Mouse (Mus musculus) embryonic facial prominence, embryonic 15.5 days (tissue): ENCODE data around the gene Sh3glb1. TPM values are rescaled to one million over a fixed set of nuclear protein-coding genes. Genes with fewer than 3 reads are reported as not detected.

Experiments
- ATAC-seq: fragments of 200-750 bp; cut with Nextera tagmentation; 2 replicates; pipeline ENCODE4 v1.8.0; 2017; ENCODE audit warnings: low read depth, moderate TSS enrichment; ENCODE audit not compliant: insufficient number of reproducible peaks, low FRiP score, low TSS enrichment
- H3K27ac ChIP-seq: fragments of 300-500 bp; sonication (generic); replicated peaks from 2 replicates; pipeline ENCODE4 v1.5.1; 2015; ENCODE audit warnings: mild to moderate bottlenecking, inconsistent platforms
- H3K27me3 ChIP-seq: fragments of 300-500 bp; sonication (generic); 2 replicates; pipeline ENCODE4 v1.6.1; 2015; ENCODE audit warnings: inconsistent platforms
- H3K36me3 ChIP-seq: fragments of 300-500 bp; sonication (generic); 2 replicates; pipeline ENCODE4 v1.6.1; 2015; ENCODE audit warnings: mild to moderate bottlenecking, inconsistent platforms
- H3K4me1 ChIP-seq: fragments of 300-500 bp; sonication (generic); 2 replicates; pipeline ENCODE4 v1.6.1; 2015; ENCODE audit warnings: inconsistent platforms
- H3K4me2 ChIP-seq: fragments of 300-500 bp; sonication (generic); replicated peaks from 2 replicates; pipeline ENCODE4 v1.6.1; 2015; ENCODE audit warnings: mild to moderate bottlenecking, inconsistent platforms
- H3K4me3 ChIP-seq: fragments of 300-500 bp; sonication (generic); replicated peaks from 2 replicates; pipeline ENCODE4 v1.5.1; 2015; ENCODE audit warnings: mild to moderate bottlenecking, inconsistent platforms
- H3K9ac ChIP-seq: fragments of 300-500 bp; sonication (generic); 2 replicates; pipeline ENCODE4 v1.6.1; 2015; ENCODE audit warnings: inconsistent platforms
- H3K9me3 ChIP-seq: fragments of 300-500 bp; sonication (generic); replicated peaks from 2 replicates; pipeline ENCODE4 v1.6.1; 2016; ENCODE audit warnings: inconsistent platforms
- WGBS: fragments of 180-500 bp; shearing (Covaris S2); methylation state at CpG from one replicate; pipeline ENCODE4 v1.1.7; 2015; 5-methylcytosine and 5-hydroxymethylcytosine counted together
- polyA plus RNA-seq: library from polyadenylated mRNA; unstranded; fragments of >200 nt; fragmentation: Nextera tagmentation; extraction: Ambion mirVana; gene quantifications from 2 replicates; pipeline ENCODE4 v1.2.1, GENCODE M21; 2015

Sh3glb1 gene
- polyA plus RNA-seq, 1 experiment from 2014 or later = 132 TPM

DNA sequence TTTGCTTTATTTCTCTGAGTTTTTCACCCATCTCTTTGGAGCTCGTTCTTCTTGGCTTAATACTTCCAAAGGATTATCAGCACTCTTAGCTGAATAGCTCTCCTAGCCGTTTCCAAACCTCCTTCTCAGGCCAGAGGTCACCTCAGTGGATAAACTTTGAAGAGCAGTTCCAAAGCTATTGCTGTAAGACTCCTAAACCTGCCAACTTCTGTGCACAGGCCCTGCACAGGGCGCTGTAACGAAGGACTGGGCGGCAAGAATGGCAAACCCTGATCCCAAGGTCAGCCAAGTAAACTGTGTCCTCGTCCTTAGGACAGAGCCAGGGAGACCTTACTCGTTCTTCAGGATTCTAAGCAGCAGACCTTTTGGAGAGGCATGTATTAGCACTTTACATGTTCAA lies 6.0 kb downstream of the Sh3glb1 start:
- peaks cover 17% of the 10 kb centered on the region for H3K4me1 ChIP-seq
- H3K9ac ChIP-seq = no peak overlapping the region
- H3K4me3 ChIP-seq = no peak overlapping the region
- no peaks in the 10 kb centered on the region for H3K9me3 ChIP-seq
- WGBS = 74% methylated on average over 7 of the region's 7 CpGs
- peaks cover 15% of the 10 kb centered on the region for H3K36me3 ChIP-seq
- no peak overlapping the region for H3K27ac ChIP-seq
- H3K27me3 ChIP-seq = no peaks in the 10 kb centered on the region
- ATAC-seq = no peak
- no peak overlapping the region for H3K4me2 ChIP-seq

DNA sequence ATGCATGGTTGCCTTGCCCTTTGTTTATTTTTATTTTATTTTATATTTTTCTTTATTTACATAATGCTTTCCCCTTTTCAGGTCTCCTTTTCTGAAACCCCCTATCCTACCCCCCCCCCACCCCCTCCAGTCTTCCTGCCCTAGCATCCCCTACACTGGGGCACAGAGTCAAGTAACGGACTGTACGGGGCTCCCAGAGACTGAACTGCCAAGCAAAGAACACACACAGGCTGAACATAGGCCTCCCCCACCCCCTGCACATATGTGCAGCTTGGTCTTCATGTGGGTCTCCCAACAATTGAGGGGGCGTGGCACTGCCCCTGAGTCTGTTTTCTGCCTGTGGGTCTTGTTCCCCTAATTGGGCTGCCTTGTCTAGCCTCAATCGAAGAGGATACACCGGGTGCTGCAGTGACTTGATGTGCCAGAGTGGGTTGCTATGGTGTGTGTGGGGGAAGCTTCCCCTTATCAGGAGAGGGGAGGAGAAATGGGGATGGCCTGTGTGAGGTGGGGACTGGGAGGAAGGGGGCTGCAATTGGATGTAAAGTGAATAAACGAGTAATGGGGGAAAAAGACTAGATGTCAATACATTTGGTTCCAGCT lies 8.4 kb downstream of the Sh3glb1 start:
- 79% methylated on average over 6 of the region's 6 CpGs for WGBS
- Histone ChIP-seq H3K9me3 (no peaks in the 10 kb centered on the region), H3K27ac (no peak overlapping the region), H3K4me3 (no peak overlapping the region), H3K4me1 (peaks cover 5% of the 10 kb centered on the region), H3K9ac (no peak overlapping the region), H3K36me3 (peaks cover 18% of the 10 kb centered on the region), H3K4me2 (no peak overlapping the region), H3K27me3 (no peaks in the 10 kb centered on the region)
- ATAC-seq = no peak

DNA sequence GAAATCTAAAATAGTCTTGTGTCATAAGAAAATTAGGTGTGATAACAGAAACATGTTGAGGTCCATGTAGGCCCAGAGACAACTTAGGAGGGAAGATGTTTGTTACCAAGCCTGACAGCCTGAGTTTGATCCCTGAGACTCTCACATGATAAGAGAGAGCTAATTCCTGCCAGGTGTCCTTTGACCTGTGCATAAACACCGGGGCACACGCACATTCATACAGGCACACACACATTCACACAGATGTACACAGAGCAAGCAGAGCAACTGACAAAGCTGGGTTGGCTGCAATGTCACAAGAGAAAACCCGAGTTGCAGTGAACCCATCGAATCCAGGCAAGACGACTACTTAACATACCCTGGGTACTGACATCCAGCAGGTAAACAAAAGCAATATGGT lies 11.5 kb downstream of the Sh3glb1 start:
- Histone ChIP-seq H3K27me3 (no peaks in the 10 kb centered on the region), H3K36me3 (peaks cover 25% of the 10 kb centered on the region), H3K9me3 (no peaks in the 10 kb centered on the region), H3K9ac (no peak overlapping the region), H3K4me2 (no peak overlapping the region), H3K4me3 (no peak overlapping the region), H3K4me1 (no peaks in the 10 kb centered on the region), H3K27ac (no peak overlapping the region)
- ATAC-seq = no peak
- 85% methylated on average over 5 of the region's 5 CpGs for WGBS

DNA sequence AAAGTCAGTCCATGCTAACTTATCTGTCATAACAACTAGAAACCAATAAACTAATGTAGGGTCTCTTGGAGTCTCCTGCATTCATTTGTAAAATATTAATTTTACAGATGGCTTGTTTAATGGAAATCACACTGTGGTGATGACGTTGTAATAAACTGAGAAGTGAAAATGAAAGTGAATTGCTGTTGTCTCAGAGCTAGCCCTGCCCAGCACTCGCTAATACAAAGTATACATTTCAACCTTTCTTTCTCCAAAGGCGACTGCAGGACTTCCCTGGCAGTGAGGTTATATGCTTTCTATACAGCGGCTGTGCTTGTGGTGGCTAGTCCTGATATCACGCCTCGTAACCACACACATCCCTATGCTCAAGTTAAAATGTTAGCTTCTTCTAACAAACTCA lies 16.2 kb downstream of the Sh3glb1 start:
- Histone ChIP-seq H3K27me3 (no peaks in the 10 kb centered on the region), H3K9ac (no peak overlapping the region), H3K4me1 (no peaks in the 10 kb centered on the region), H3K4me2 (no peak overlapping the region), H3K27ac (no peak overlapping the region), H3K4me3 (no peak overlapping the region), H3K9me3 (no peaks in the 10 kb centered on the region), H3K36me3 (peaks cover 16% of the 10 kb centered on the region)
- WGBS = 89% methylated on average over 6 of the region's 6 CpGs
- ATAC-seq = no peak

DNA sequence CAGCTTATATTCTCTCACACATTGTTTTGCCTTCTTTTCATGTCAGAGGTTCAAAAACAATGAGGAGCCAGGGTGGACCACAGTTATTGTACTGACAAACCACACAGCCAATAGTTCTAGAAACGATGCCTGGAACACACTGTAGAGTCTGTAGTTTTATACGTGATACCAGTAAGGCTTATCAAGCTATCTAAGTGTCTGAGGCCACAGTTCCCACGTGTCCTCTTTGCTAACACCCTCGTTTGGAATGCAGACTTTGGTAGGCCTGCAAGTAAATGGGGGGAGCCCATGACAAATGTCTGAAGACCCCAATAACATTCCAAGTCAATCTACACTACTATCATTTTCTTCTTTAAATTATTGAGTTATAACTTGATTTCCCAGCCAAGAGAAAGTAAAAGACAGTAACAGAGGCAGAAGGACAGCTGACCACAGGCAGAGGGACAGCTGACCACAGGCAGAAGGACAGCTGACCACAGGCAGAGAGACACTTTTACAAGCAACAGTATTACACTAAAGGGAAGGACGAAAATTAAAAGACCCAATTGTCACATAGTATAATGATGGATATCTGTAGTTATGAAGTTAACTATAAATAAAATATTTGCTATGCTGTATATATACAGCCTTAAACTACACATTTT lies 21.2 kb downstream of the Sh3glb1 start:
- no peak overlapping the region for H3K9ac ChIP-seq
- no peak overlapping the region for H3K27ac ChIP-seq
- H3K4me3 ChIP-seq = no peak overlapping the region
- no peak overlapping the region for H3K4me2 ChIP-seq
- 89% methylated on average over 5 of the region's 5 CpGs for WGBS
- H3K4me1 ChIP-seq = no peaks in the 10 kb centered on the region
- H3K27me3 ChIP-seq = no peaks in the 10 kb centered on the region
- no peaks in the 10 kb centered on the region for H3K9me3 ChIP-seq
- H3K36me3 ChIP-seq = peaks cover 46% of the 10 kb centered on the region
- ATAC-seq = no peak

DNA sequence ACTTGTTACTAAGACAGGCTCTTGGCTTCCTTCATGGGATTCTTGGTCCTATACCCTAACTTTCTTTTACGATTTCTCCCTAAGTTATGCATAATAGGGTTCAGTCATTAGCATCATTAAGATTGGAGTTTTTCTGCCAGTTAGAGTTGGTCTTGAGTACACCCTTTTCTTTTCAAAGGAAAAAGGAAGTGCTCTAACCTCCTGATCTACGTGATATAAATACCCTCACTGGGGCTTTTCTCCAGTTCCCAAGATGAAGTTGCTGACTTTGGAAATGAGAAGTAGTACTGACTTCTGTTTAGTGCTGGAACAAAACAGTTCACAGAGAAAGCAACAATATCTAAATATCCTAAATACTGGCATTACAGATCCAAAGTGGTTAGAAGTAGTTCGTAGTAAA lies 22.2 kb downstream of the Sh3glb1 start:
- Histone ChIP-seq H3K4me1 (no peaks in the 10 kb centered on the region), H3K9me3 (no peaks in the 10 kb centered on the region)
- WGBS = 84% methylated on average over 3 of the region's 3 CpGs

DNA sequence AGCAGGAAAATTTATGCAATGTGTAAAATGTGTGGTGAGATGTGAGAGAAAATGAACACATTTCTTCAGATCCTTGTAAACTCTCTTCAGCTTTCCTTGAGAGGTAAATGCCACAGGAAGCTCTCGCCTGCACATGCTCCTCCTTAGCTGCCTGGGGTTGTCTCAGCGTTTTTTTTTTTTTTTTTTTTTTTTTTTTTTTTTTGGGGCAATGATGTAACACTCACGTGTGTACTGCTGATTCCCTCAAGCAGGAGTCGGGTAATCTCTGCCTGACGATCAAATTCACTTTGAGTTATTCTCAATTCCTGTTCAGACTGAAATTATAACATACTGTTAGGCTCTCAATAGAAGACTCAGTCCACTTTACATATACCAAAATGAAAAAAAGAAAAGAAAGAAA lies 23.0 kb downstream of the Sh3glb1 start:
- no peak overlapping the region for H3K4me3 ChIP-seq
- H3K9ac ChIP-seq = no peak overlapping the region
- H3K4me2 ChIP-seq = no peak overlapping the region
- no peaks in the 10 kb centered on the region for H3K4me1 ChIP-seq
- no peaks in the 10 kb centered on the region for H3K9me3 ChIP-seq
- H3K27ac ChIP-seq = no peak overlapping the region
- H3K36me3 ChIP-seq = peaks cover 52% of the 10 kb centered on the region
- H3K27me3 ChIP-seq = no peaks in the 10 kb centered on the region
- ATAC-seq = no peak
- WGBS = 49% methylated on average over 5 of the region's 5 CpGs

More for the DNA sequence above, 22.2 kb downstream of the Sh3glb1 start:
- H3K27ac ChIP-seq = no peak overlapping the region
- H3K27me3 ChIP-seq = no peaks in the 10 kb centered on the region
- peaks cover 51% of the 10 kb centered on the region for H3K36me3 ChIP-seq
- H3K4me2 ChIP-seq = no peak overlapping the region
- H3K4me3 ChIP-seq = no peak overlapping the region
- no peak overlapping the region for H3K9ac ChIP-seq
- no peak for ATAC-seq

DNA sequence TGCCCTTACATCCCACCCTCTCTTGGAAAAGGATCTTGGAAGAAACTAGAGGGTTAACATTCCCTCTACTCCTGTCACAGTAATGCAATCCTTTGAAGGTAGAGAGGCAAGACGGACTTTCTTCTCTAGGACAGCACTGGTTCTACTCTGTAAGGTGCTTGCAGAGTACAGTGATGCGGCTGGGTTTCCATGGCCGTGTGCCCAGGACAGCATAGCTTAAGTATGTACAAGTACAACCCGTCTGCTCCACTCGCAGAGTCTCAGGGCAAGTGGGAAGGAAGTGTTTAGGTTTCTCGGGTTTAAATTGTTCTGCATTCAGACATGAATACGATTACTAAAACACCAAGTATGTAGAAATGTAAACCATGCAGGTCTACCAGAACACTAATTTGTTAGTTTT lies 25.2 kb downstream of the Sh3glb1 start:
- Histone ChIP-seq H3K4me2 (no peak overlapping the region), H3K9ac (no peak overlapping the region), H3K36me3 (peaks cover 55% of the 10 kb centered on the region), H3K9me3 (no peaks in the 10 kb centered on the region), H3K27ac (no peak overlapping the region), H3K4me3 (no peak overlapping the region), H3K4me1 (no peaks in the 10 kb centered on the region), H3K27me3 (no peaks in the 10 kb centered on the region)
- WGBS = 74% methylated on average over 7 of the region's 7 CpGs
- no peak for ATAC-seq

DNA sequence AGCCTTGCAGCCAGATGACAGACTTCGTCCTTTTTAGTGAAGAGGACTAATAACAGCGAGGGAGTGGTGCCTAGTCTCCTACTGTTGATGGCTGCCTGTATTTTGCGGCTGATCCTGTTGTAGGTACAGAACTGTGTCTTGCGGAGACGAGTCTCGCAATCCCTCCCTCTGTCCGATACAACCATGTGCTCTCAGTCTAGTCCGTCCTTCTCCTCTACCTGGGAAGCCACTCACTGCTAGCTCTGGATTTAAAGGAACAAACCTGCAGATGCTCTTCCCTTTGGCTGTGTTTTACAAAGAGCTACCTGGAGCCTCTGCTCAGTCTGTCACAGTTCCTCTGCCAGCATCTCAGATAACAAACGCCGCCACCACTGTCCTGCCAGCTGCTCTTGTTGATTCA lies 26.1 kb downstream of the Sh3glb1 start:
- Histone ChIP-seq H3K27ac (no peak overlapping the region), H3K4me2 (no peak overlapping the region), H3K4me1 (no peaks in the 10 kb centered on the region), H3K9me3 (no peaks in the 10 kb centered on the region), H3K9ac (no peak overlapping the region), H3K4me3 (no peak overlapping the region), H3K36me3 (peaks cover 55% of the 10 kb centered on the region), H3K27me3 (no peaks in the 10 kb centered on the region)
- 95% methylated on average over 10 of the region's 10 CpGs for WGBS
- no peak for ATAC-seq

DNA sequence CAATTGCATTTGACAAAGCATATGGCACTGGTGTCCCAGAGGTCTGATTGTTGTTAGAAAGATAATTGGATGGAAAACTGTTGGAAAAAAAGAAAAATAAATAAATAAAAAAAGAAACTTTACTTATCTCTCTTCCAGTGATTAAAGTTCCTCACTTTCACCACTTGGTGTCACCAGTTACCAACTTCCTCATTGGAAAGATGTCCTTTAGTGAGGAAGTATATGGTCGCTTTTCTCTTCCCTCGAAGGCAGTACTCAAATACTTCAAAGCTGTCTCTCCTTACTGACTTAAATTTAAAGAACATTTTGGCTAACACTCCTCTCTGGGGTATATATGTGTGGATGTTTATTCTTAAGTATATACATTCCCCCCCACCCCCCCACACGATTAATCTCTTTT lies 28.1 kb downstream of the Sh3glb1 start:
- ATAC-seq = no peak
- H3K9ac ChIP-seq = no peak overlapping the region
- no peaks in the 10 kb centered on the region for H3K27me3 ChIP-seq
- no peaks in the 10 kb centered on the region for H3K4me1 ChIP-seq
- H3K4me2 ChIP-seq = no peak overlapping the region
- 48% methylated on average over 3 of the region's 3 CpGs for WGBS
- no peaks in the 10 kb centered on the region for H3K9me3 ChIP-seq
- no peak overlapping the region for H3K27ac ChIP-seq
- H3K4me3 ChIP-seq = no peak overlapping the region
- H3K36me3 ChIP-seq = peaks cover 47% of the 10 kb centered on the region

DNA sequence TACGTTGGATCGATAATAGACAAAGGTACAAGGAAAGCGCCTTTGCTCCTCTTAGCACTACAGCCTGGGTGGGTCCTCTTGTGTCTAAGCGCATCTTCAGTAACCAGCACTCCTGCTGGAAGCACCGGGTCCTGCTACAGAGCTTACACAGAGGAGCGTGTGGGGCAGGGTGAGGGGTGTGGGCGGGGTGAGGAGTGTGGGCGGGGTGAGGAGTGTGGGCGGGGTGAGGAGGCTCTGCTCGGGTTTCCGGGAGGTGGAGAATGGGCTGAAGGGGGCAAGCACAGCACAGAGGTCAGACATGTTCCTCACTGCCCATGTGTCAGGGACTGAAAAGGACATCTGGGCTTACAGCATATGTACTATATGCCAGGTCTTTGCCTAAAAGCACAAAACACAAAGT lies 30.9 kb downstream of the Sh3glb1 start:
- H3K27ac ChIP-seq = no peak overlapping the region
- no peak overlapping the region for H3K9ac ChIP-seq
- H3K36me3 ChIP-seq = peaks cover 38% of the 10 kb centered on the region
- H3K4me3 ChIP-seq = no peak overlapping the region
- ATAC-seq = peak; percentile 72
- H3K27me3 ChIP-seq = no peaks in the 10 kb centered on the region
- 21% methylated on average over 11 of the region's 11 CpGs for WGBS
- no peak overlapping the region for H3K4me2 ChIP-seq
- H3K4me1 ChIP-seq = no peaks in the 10 kb centered on the region
- no peaks in the 10 kb centered on the region for H3K9me3 ChIP-seq

DNA sequence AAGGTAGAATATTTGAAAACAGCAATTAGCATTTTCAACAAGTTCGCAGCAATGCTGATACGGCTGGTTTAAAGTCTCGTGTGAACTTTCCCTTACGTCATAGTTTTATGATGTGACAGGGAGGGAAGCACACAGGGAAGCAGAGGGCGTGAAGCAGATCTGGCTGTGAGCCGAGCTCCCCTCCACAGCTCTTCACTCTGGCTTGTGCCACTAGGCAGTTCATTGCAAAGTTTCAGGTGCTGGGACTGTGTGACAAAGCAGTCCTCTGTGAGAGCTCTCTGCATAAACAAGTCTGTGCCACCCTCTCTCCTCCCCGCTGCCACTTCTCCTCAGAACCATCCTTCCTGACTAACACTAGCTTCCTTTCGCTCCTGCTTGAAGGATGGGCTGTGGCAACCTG lies 31.9 kb downstream of the Sh3glb1 start:
- Histone ChIP-seq H3K27me3 (no peaks in the 10 kb centered on the region), H3K4me1 (no peaks in the 10 kb centered on the region), H3K9me3 (no peaks in the 10 kb centered on the region), H3K4me2 (no peak overlapping the region), H3K27ac (no peak overlapping the region), H3K9ac (no peak overlapping the region), H3K36me3 (peaks cover 29% of the 10 kb centered on the region), H3K4me3 (no peak overlapping the region)
- WGBS = 81% methylated on average over 8 of the region's 8 CpGs
- no peak for ATAC-seq
